Mouse (Mus musculus) cerebellum, adult 2 months (tissue): ENCODE measurements around the gene Pnpo. TPM values are rescaled to one million over a fixed set of nuclear protein-coding genes. Genes with fewer than 3 reads are reported as not detected.
A peak's percentile ranks its signal among the peaks of the same experiment; 100 is the strongest.

ENCODE experiments used
- DNase-seq, 2 experiments: peaks; one replicate each; pipeline ENCODE4 v3.0.0; 2021
- H3K27ac ChIP-seq: fragments of 200-500 bp; 2 replicates; pipeline ENCODE4 v1.5.1; 2012; ENCODE audit warnings: low read length, control low read depth, inconsistent platforms; ENCODE audit not compliant: insufficient read depth
- H3K27me3 ChIP-seq: fragments of 200-500 bp; 2 replicates; pipeline ENCODE4 v1.6.1; 2012; ENCODE audit warnings: inconsistent platforms, mild to moderate bottlenecking, low read length, moderate library complexity; ENCODE audit not compliant: control insufficient read depth, insufficient read depth
- H3K4me1 ChIP-seq: fragments of 200-500 bp; 2 replicates; pipeline ENCODE4 v1.6.1; 2011; ENCODE audit warnings: low read length; ENCODE audit not compliant: control insufficient read depth, insufficient read depth
- H3K4me3 ChIP-seq: fragments of 200-500 bp; replicated peaks from 2 replicates; pipeline ENCODE3; 2011; ENCODE audit warnings: mild to moderate bottlenecking, low read depth, low read length, control low read depth; ENCODE audit not compliant: insufficient read depth
- CTCF ChIP-seq: fragments of 200-500 bp; IDR thresholded peaks from 2 replicates; pipeline ENCODE4 v1.5.1; 2011; ENCODE audit warnings: low read depth, mild to moderate bottlenecking, control low read depth, low read length, moderate library complexity, borderline replicate concordance; ENCODE audit not compliant: insufficient read depth
- POLR2A ChIP-seq: fragments of 200-500 bp; IDR thresholded peaks from 2 replicates; pipeline ENCODE4 v1.6.1; 2011; ENCODE audit warnings: low read length, control low read depth, borderline replicate concordance; ENCODE audit not compliant: insufficient read depth
- WGBS: fragments of 180-500 bp; shearing (Covaris S2); methylation state at CpG from one replicate; pipeline ENCODE4 v1.1.7; 2018; 5-methylcytosine and 5-hydroxymethylcytosine counted together
- polyA plus RNA-seq: library from polyadenylated mRNA; depleted of rRNA; stranded (reverse); fragments of >200 nt; gene quantifications from 2 replicates; pipeline ENCODE4 v1.2.3, GENCODE M21; 2012

The Pnpo gene
- polyA plus RNA-seq, 1 experiment, result 59.5 TPM

DNA sequence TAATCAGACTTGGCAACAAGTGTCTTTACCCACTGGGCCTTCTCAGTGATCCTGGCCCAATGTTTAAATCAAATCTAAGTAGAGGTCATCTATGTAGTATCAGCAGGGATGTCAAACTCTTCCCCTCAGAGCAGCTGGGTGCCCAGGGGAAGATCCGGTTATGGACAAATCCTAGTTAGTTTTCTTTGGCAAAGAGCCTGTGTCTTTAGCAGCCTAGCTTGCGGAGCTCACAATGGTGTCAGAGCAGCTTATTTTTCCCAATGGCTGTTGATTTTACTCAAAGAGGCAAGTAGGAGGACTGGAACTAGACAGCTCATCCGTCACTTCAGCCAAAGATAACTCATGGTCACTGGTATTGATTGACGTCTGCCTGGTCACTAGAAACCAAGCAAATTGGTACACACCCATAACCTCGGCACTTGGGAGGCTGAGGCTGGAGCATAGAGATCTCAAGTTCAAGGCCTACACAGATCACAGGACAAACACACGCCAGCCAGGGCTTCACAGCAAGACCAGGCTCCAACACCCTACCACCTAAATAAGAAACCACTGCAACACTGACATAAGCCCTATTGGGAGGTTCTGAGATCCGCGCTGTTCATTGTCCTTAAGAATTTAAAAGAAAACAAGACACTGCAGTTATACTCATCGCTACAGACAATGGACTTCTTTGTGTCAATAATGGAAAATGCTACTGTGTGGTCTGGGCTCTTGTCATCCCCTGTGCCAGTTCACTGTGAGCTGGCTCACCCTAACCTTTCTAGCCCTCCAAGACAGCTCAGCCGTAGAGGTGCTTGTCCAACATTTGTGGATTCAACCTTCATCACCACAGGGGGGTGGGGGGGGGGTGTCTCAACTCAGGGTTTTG, 32.0 kb upstream of the Pnpo start:
- H3K4me3 ChIP-seq, result peak overlapping the region; percentile 6
- 32% methylated on average over 10 of the region's 10 CpGs for WGBS
- no peak for TF ChIP-seq POLR2A
- no peak for TF ChIP-seq CTCF
- DNase-seq, result no peak
- H3K4me1 ChIP-seq, result peaks cover 39% of the 10 kb centered on the region
- no peaks in the 10 kb centered on the region for H3K27me3 ChIP-seq
- H3K27ac ChIP-seq, result peak overlapping the region; percentile 100

DNA sequence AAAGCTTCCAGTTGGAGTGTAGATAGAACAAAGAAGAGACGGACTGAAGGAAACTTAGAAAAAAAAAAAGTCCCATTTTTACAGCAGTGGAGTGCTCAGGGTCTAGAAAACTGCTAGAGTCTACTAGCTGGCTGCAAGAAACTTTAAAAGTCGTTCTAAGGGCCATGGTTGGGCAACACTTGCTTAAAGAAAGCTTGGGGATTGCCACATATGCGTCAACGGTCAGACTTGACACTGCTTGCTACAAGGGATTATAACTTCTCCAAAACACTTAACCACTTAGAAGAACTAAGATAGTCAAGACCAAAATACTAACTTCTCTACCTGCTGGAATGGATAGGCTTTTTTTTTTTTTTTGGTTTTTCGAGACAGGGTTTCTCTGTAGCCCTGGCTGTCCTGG, 31.0 kb upstream of the Pnpo start:
- TF ChIP-seq CTCF, result no peak
- no peak for TF ChIP-seq POLR2A
- Histone ChIP-seq H3K27me3 (no peaks in the 10 kb centered on the region), H3K4me3 (no peak overlapping the region), H3K27ac (no peak overlapping the region), H3K4me1 (peaks cover 46% of the 10 kb centered on the region)
- 76% methylated on average over 5 of the region's 5 CpGs for WGBS
- no peak for DNase-seq

DNA sequence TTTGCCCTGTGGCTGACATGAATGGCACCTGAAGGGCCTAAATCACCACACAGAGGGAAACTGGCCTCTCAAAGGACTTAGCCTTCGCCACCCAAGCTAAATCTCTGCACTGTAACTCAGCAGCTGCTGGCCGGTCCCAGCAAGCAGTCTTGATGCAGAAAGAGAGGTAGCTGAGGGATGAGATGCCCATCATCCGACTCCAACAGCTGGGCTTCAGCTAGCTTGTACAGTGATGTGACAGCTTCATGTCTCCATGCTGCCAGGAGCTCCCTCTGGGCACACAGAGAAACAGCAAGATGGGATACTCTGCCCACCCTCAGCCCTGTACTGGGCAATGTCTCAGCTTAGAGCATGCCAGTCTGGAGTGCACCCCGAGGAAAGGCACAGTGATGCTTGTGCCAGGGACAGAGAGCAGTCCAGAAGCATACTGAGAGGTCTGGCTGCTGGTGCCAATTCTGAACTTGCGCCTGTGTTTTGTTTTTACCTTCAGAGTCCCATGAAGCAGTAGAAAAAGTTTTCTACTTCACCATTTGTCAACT, 29.7 kb upstream of the Pnpo start:
- Histone ChIP-seq H3K4me1 (peaks cover 56% of the 10 kb centered on the region), H3K27me3 (no peaks in the 10 kb centered on the region), H3K27ac (peak overlapping the region; percentile 81), H3K4me3 (peak overlapping the region; percentile 16)
- 11% methylated on average over 5 of the region's 5 CpGs for WGBS
- TF ChIP-seq CTCF (no peak), POLR2A (0 out of 2 replicates have a peak, but pooled peaks have one; percentile 21)
- peak; percentile 73 to 84 for DNase-seq

DNA sequence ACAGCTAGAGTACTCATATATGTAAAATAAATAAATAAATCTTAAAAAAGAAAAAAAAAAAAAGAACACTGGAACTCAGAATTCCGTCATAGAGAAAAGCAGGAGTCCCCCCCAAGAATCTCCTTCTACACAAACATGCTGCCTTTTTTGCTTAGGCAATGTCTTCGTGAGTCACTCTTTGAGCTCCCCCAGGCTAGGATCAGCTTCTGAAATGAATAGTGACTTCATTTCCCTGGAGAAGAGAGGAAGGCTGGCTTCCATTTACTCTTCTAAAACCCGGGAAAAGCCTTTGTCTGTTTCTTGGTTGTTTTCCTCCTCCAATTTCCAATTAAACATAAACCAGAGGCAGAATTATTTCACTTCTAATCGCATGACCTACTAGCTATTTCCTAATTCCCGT, 29.1 kb upstream of the Pnpo start:
- H3K27ac ChIP-seq, result peak overlapping the region; percentile 81; the same call in 1 of the 2 replicates
- DNase-seq, result no peak
- peaks cover 58% of the 10 kb centered on the region for H3K4me1 ChIP-seq
- whole genome bisulfite sequencing, result 51% methylated on average over 5 of the region's 5 CpGs
- no peak overlapping the region for H3K4me3 ChIP-seq
- no peaks in the 10 kb centered on the region for H3K27me3 ChIP-seq
- TF ChIP-seq CTCF (no peak), POLR2A (no peak)

DNA sequence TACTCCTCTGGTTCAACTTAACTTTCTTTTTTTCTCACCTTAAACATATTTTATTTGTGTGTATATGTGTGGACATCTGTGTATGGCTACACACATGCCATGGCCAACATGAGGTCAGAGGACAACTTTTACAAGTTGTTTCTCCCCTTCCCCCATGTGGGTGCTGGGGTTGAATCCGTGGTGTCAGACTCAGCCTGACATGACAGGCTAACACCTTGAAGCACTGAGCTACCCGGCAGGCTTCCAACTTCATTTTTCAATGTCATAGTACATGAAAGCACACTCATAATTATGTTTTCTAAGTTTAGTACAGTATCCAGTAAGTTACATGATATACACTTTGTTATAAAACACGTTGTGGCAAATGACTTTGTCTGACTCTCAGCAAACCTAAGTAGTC, 26.6 kb upstream of the Pnpo start:
- H3K4me3 ChIP-seq, result no peak overlapping the region
- H3K27ac ChIP-seq, result peak overlapping the region; percentile 97
- peaks cover 51% of the 10 kb centered on the region for H3K4me1 ChIP-seq
- no peak for TF ChIP-seq POLR2A
- no peak for TF ChIP-seq CTCF
- no peaks in the 10 kb centered on the region for H3K27me3 ChIP-seq
- 70% methylated on average over 3 of the region's 3 CpGs for WGBS
- DNase-seq, result no peak

DNA sequence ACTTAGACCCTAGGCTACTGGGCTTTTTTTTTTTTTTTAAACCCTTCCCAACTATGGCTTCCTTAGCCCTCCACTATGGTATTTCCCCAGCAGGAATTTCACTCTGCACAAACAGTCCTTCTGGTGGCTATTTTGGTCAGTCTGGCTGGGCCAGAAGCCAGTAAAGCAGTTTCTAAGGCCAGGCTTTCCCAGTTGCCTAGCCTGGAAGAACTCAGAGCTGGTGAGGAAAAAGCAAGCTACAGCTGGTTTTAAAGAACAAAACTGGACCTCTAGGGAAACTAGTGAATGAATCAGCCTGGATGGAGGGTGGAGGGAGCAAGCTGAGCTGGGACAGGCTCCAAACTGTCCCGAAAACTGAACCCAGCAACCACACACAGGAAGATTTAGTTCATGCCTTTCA, 26.0 kb upstream of the Pnpo start:
- Histone ChIP-seq H3K27me3 (no peaks in the 10 kb centered on the region), H3K4me1 (peaks cover 51% of the 10 kb centered on the region), H3K27ac (peak overlapping the region; percentile 97), H3K4me3 (no peak overlapping the region)
- peak; percentile 81 to 90 for DNase-seq
- TF ChIP-seq POLR2A (no peak), CTCF (no peak)
- WGBS, result 0% methylated on average over 1 of the region's 1 CpGs

DNA sequence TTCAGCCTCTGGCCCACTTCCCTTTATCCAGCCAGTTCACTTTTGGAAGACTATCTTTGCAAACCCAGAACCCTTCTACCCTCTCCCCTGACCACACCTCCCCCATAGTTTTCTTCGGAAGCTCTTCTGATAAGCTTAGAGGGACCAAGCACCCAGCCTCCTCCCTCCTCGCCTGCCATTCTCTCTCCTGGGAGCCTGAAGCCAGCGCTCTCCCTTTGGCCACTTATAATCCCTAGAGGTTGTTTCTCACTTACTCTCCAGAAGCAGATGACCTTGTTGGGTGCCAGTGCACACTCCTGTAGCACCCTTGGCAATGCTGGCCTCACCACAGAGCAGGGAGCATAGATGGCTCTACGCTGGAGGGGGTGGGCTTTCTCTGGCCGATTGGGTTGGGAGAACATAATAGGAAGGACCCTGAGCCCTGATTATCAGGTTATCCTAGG, 25.5 kb upstream of the Pnpo start:
- 18% methylated on average over 5 of the region's 5 CpGs for WGBS
- H3K4me3 ChIP-seq, result peak overlapping the region; percentile 45
- no peak for TF ChIP-seq CTCF
- TF ChIP-seq POLR2A, result no peak
- H3K27ac ChIP-seq, result peak overlapping the region; percentile 97
- no peak for DNase-seq
- no peaks in the 10 kb centered on the region for H3K27me3 ChIP-seq
- peaks cover 50% of the 10 kb centered on the region for H3K4me1 ChIP-seq

DNA sequence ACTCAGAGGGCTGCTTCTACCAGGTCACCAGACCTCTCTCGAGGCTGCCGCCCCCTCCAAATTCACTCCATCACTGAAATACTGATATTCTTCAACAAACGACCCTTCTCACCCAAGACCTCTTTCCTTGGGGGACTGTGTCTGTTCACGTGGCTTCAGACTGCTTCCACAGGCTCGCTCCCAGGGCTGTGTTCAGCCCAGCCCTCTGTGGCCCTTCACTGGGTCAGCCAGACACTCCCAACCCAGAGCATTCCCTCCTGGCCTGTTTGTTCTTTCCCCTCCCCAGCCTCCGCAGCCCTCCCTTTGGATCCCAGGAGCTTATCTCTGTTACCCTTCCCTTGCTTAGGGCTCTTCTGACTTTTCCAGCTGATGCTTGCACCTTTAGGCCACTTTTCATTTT, 24.7 kb upstream of the Pnpo start:
- no peak for TF ChIP-seq POLR2A
- no peak for TF ChIP-seq CTCF
- DNase-seq, result peak in 1 of 2 experiments; percentile 35
- peaks cover 42% of the 10 kb centered on the region for H3K4me1 ChIP-seq
- 60% methylated on average over 6 of the region's 6 CpGs for WGBS
- peak overlapping the region; percentile 97 for H3K27ac ChIP-seq
- H3K4me3 ChIP-seq, result no peak overlapping the region
- H3K27me3 ChIP-seq, result no peaks in the 10 kb centered on the region
